Mouse (Mus musculus) G1E (cell line): ENCODE data around the gene Atf6.

Source experiments
- CTCF ChIP-seq: IDR thresholded peaks from 2 replicates; pipeline ENCODE4 v1.5.1; 2012; ENCODE audit warnings: low read depth, low read length, inconsistent platforms, mixed read lengths
- GATA1 ChIP-seq: IDR thresholded peaks from 2 replicates; pipeline ENCODE4 v1.6.1; 2012; ENCODE audit warnings: borderline replicate concordance, low read length, inconsistent platforms, mixed read lengths

GRCm38 (mm10) chr1:170829781-170830180, 37.8 kb downstream of the Atf6 start:
- TF ChIP-seq CTCF (no peak), GATA1 (no peak)
